Mouse (Mus musculus): ENCODE measurements around the gene Ephb3.

Gene Ephb3

DNA sequence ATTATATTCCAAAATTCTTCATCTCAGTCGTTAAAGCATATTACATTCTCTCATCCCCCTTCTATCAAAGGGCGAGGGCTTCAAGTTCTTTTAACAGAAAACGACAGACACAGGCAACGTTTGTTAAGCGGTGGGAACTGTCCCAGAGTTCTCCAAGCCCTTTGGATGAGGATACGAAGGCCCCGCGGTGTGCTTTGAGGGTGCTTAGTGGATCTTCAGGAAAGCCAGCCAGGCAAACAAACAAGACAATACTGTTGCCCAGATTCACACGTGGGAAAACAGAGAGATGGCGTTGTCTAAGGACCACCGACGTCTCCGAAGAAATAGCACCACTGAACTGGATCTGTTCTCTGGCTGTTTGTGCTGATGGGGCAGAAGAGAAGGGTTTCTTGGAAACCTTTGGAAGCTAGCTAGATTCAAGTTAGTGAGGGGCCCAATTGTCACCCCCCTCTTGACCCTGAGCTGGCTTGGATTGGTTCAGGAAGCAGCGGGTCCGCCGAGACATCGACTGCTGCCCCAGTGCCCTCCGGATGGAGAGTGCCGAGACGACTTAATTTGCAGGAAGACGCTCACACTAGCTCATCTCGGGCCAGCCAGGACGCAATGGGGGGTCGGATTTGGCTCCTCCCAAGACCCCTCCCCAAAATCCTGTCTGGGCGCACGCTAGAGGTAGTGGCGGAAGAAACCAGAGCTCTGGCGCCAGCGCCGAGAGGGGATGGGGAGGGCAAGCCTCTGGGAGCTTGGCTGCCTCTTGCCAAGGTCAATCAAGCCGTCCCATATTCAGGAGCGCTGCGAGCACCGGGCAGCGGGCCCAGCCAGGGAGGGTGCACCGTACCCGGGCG, 43.5 kb downstream of the Ephb3 start:
- peak; percentile 4 for DNase-seq

DNA sequence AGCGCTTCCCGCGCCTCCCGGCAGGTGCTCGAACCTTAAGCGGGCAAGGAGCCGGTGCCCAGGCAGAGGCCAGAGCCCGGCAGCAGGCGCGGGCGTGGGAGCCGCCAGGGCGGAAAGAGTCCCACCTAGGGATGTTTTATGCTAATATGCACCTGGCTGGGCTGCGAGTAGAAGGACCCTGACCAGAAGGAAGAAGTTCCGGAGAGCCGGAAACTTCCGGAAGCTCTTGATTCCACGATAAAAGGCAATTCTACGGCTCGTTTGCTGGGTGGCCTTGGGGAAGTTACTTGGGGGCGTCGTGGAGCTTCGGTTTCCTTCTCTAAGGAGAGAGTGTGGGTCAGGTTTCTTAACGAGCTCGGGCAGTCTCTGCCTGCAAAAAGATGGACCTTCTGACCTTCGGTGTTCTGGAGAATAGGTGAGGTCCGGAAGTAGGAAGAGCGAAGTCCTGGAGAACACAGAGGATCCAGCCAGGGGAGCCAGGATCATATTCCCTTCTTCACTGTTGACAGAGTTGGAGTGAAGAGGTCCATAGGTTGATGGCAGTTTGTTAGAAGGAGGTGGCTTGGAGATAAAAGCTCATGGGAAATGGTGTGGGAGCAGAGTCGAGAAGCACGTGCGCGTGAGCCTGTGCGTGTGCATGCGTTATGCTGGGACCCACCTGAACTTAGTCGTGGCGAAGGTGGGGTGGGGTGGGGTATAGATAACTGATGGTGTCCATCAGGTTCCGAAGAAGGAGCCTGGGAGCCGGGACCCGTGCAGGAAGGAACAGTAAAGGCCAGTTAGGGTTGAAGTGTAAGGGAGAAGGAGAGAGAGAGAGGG, 44.4 kb downstream of the Ephb3 start:
- DNase-seq: no peak

DNA sequence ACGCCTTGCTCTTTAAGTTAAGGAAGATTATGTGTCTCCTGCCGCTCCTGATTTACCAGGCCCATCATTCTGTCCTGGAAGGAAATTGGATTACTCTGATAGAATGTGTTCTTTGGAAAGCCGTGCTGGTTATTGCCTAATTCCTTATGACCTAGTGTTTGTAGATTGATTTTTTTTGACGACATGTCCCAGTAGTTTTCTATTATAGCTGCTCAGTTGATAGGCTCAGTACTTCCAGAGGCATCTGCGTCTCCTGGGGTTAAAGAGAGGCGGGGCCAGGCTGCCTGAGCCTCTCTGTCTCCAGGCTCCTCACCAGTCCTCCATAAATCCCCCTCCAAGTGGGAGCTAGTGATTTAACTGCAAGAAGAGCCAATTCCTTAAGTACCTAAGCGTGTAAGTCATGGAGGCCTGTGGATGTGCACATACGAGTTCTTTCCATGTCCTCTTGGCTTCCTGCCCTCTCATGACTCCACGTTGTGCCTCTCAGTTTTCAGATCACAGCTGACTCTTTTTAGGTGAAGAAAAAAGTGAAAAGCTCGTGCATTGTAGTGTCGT, 47.9 kb downstream of the Ephb3 start:
- DNase-seq: no peak

DNA sequence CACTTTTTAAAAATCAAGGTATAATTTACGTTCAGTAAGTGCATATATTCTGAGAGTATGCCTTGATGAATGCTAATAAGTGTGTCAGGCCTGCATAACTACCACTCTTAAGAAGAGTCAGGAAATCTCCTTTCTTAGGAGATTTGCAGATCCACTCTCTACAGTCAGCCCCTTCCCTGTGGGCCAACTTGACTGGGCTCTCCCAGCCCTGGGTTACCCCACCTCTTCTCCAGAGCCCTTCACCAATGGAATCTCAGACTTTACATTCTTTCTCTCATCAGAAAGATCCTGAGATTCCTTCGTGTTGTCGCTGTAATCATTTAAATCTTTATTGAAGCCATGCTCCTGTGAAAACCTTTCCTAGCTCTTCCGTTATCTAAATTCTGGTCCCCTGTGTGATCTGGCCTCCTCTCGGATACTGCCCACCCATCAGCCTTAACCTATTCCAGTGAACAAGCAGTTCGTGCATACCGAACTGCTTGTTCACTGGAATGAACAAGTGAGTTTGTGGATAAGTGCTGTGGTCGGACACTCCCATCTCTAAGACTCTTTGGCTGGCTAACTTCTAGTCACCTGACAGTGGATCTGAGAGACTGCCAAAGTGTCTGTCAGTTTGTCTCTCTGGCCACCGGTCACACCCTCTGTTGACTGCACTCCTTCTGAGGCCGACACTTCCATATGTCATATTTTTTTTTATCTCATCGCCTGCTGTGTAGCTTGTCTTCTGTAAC, 51.2 kb downstream of the Ephb3 start:
- DNase-seq: no peak

DNA sequence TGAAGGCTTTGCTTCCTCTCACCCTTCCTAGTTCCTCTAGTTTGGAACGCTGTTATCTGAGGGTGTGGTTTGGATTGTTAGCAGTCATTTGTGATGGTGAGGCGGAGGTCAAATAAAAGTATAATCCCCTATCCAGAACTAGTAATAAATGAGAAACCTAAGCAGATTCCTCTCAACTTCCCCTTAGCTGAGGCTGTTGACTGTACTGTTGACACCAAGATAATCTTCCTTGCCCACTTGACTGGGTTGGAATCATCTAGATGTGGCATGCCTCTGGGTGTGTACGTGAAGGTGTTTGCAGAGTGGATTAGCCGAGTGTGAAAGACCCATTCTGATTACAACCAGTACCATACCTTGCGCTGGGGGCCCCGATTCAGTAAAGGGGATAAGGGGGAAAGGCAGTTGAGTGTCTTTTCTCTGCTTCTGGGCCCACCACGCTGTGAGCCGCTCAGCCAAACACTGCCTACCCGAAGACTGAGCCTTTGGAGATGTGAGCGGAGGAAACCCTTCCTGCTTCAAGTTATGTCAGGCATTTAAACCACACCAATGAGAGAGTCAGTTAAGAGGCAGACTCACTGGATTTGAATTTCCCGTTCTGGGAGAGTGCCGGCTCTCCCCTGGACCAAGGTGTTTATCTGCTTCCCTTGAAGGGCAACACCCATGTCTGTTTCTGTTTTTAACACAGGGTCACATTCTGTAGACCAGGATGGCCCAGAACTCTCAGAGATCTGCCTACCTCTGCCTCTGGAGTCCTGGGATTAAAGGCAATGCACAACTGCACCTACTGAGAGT, 52.2 kb downstream of the Ephb3 start:
- DNase-seq: no peak

DNA sequence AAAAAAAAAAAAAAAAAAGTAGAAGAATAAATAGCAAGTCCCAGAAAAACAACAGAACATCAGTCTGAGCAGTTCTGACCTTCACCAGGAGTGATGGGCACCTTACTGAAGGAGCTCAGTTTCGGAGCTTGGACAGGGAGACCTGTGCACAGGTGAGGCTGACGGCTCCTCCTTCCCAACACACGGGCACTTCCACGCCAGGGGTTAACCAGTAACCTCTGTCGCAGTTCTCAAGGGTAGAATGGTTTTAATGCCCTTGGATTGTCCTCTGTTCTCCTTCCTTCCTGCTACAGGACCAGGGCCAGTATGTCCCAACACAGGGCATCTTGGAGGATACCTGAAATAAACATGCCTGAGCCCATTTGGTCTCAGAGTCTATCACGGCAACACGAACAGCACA, 60.9 kb downstream of the Ephb3 start:
- DNase-seq: no peak

DNA sequence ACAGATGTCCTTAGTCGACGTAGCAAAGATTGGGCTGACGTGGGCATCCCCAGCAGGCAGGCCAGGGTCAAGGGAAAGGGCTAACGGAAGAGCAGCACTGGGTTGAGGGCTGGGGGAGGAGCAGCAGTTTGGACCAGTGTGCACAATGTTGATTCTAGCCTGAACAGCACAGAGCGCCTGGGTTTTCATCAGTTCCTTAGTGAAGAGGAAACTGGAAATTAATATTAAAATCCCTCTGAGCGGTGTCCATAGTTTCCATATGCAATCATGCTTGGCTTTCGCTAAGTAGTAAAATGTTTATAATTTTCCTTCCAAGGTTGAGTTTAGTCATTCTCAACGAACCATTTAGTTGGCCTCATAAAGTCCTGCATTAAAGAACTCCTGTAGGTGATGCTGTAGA, 65.2 kb downstream of the Ephb3 start:
- DNase-seq: no peak

DNA sequence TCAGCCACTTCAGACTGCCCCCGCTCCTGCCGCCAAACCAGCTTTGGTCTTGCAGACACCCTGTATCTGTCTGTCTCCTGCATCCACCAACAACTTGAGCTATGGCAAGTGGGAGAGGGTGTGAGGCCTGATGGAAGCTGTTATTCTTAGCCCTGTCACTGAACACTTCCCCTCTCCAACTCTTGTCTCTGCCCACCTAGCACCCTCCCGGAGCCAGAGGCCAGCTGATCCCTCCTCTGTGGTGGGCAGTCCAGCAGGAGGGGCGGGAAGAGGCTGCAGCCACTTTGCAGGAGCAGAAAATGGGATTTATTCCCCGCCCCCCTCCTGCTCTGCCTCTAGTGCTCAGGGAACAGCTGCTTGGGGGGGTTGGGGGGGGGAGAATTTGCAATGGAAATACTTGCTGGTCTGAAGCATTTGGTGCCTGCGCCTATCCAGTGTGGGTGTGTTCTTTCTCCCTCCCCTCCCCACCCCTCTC, 67.3 kb downstream of the Ephb3 start:
- no peak for DNase-seq

DNA sequence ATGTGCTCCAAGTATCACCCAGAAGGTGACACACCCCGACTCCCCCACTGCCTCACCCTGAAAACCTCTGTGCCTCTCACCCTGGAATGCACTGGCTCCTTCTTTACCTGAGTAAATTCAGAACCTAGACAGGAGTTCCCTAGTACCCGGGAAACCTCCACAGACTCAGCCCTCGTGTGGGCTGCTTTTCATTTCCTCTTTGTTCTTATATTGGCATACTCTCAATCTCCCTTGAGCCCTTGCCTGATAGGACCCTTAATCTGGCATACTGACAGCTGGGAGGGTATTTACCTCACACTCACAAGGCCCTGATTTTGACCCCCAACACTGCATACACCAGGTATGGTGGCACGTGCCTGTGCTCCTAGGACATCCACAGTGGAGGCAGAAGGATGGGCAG, 68.2 kb downstream of the Ephb3 start:
- no peak for DNase-seq
